13 mouse cellular contexts compared by ENCODE assay signal in the genomic region with DNA sequence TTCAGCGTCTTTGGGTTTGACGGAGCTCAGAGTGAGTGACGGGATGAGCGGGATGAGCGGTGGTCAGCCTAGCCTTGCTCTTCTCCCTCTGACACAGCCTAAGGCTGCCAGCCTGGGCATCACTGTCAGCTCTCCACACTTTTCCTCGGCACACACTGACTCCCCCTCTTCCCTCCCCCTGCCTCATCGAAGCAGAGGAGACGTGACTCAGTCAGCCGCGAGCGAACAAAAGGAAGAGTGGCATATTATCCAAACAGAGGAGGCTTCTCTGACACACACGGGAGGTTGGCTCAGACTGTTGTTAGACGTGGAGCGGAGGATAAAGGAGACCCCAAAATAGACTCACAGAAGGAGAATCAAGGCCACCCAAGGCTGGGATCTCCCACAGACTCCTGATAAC.
DNase-seq lines count a peak whose midpoint lies in the region; ATAC-seq lines count a peak whose summit lies in the region.
"Had no signal": no experiment of that assay in that cellular context is flagged by ENCODE, and none has a peak within 500 bp of the region (broad histone marks: within the 10 kb centered on the region; RNA-seq: fewer than 3 reads in every experiment).

No protein-coding gene starts in this region.

- no peak overlapping the region for H3K9ac ChIP-seq in hindbrain, embryonic 11.5 days (ENCODE audit: low read depth, low read length)
- H3K9ac ChIP-seq in midbrain, embryonic 15.5 days, result no peak overlapping the region
- H3K9ac ChIP-seq: limb, embryonic 13.5 days had no signal

- H3K4me2 ChIP-seq in hindbrain, embryonic 11.5 days (replicated peaks; ENCODE audit: low read depth, low read length), result no peak overlapping the region
- H3K4me2 ChIP-seq in midbrain, embryonic 15.5 days, result no peak overlapping the region
- H3K4me2 ChIP-seq: limb, embryonic 13.5 days had no signal

- H3K4me3 ChIP-seq in hindbrain, embryonic 11.5 days (ENCODE audit: low read depth, low read length), result no peak overlapping the region
- H3K4me3 ChIP-seq in midbrain, embryonic 15.5 days, result no peak overlapping the region
- H3K4me3 ChIP-seq: gastrocnemius, adult 2 months; limb, embryonic 13.5 days had no signal

- H3K27me3 ChIP-seq in hindbrain, embryonic 11.5 days (ENCODE audit: control insufficient read depth, insufficient read depth, low read length), result no peaks in the 10 kb centered on the region
- no peaks in the 10 kb centered on the region for H3K27me3 ChIP-seq in midbrain, embryonic 15.5 days (replicated peaks)
- H3K27me3 ChIP-seq: limb, embryonic 13.5 days had no signal

- 46% methylated on average over 14 of the region's 14 CpGs for WGBS in hindbrain, embryonic 11.5 days
- WGBS in midbrain, embryonic 15.5 days, result 30% methylated on average over 14 of the region's 14 CpGs

- H3K27ac ChIP-seq in hindbrain, embryonic 11.5 days (ENCODE audit: low read depth, low read length), result no peak overlapping the region
- H3K27ac ChIP-seq in midbrain, embryonic 15.5 days, result no peak overlapping the region
- H3K27ac ChIP-seq: gastrocnemius, adult 2 months; limb, embryonic 13.5 days had no signal

- peak; percentile 30 to 58 for DNase-seq in layer of hippocampus, adult 18-20 months (ENCODE audit: low spot score in 2 of 2)
- DNase-seq in layer of hippocampus, postnatal 14 days (ENCODE audit: low spot score in 2 of 2), result no peak
- peak; percentile 84 for DNase-seq in brain, adult 2 months (ENCODE audit: low read depth, low spot score)
- peak; percentile 16 for DNase-seq in hindbrain, embryonic 11.5 days (ENCODE audit: low spot score)
- DNase-seq in kidney, adult 9 months, result no peak
- DNase-seq: cerebellum, adult 11 months; gastrocnemius, adult 2 months; lung, postnatal 4 days had no signal

- H3K36me3 ChIP-seq in hindbrain, embryonic 11.5 days (ENCODE audit: control insufficient read depth, insufficient read depth, low read length), result no peaks in the 10 kb centered on the region
- H3K36me3 ChIP-seq in midbrain, embryonic 15.5 days (replicated peaks), result no peaks in the 10 kb centered on the region
- H3K36me3 ChIP-seq: limb, embryonic 13.5 days had no signal

- H3K9me3 ChIP-seq in hindbrain, embryonic 11.5 days (ENCODE audit: control insufficient read depth, low read length), result no peaks in the 10 kb centered on the region
- H3K9me3 ChIP-seq in midbrain, embryonic 15.5 days, result no peaks in the 10 kb centered on the region
- H3K9me3 ChIP-seq: limb, embryonic 13.5 days had no signal

- H3K4me1 ChIP-seq in hindbrain, embryonic 11.5 days (replicated peaks; ENCODE audit: control insufficient read depth, insufficient read depth, low read length), result 0 out of 2 replicates have a peak, but pooled peaks cover 2% of the 10 kb centered on the region
- peaks cover 9% of the 10 kb centered on the region for H3K4me1 ChIP-seq in midbrain, embryonic 15.5 days

- ATAC-seq in hindbrain, embryonic 11.5 days (ENCODE audit: low FRiP score), result no peak
- ATAC-seq in midbrain, embryonic 15.5 days (replicated peaks), result peak; percentile 62; the same call in 1 of the 2 replicates
- ATAC-seq in erythroid progenitor cell, adult 5-6 weeks (replicated peaks; ENCODE audit: low FRiP score, poor library complexity, severe bottlenecking), result no peak
- ATAC-seq: CD4-positive, CD25-positive, alpha-beta regulatory T cell, adult 4 months; intestine, postnatal 0 days had no signal

Comparison
In these comparisons a context has a peak if more than half of its experiments do, and no peak if none do; other contexts are left out.
1. DNase-seq: peak in layer of hippocampus, adult 18-20 months (2 of 2), brain, adult 2 months (single experiment) and hindbrain, embryonic 11.5 days (single experiment); none in layer of hippocampus, postnatal 14 days (0 of 2) and kidney, adult 9 months (single experiment).